Mouse (Mus musculus): ENCODE data around the gene Ephb2. TPM values are rescaled to one million over a fixed set of nuclear protein-coding genes. Genes with fewer than 3 reads are reported as not detected.
A peak's percentile ranks its signal among the peaks of the same experiment; 100 is the strongest.

Gene Ephb2
- polyA plus RNA-seq, 1 experiment from 2014 or later: 4.6 TPM

DNA sequence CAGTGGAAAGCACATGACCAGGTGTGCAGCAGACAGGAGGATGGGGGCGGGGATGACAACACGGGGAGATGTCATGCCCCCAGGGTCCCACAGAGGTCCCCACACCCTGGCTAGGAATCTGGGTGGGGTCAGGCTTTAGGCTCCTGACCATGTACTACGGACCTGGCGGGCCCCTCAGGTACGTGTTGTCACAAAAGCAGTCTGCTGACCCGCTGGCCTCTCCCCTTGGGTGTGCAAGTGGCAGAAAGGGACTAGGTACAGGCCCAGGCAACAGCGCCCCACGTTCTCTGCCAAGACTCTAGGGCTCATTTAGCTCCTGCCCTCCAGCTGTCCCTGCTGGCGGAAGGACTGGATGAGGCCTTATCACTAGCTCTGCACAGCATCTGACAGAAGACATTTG, 105.3 kb downstream of the Ephb2 start:
- TF ChIP-seq CTCF (IDR thresholded peaks at IDR 0.05; ENCODE audit: low read depth): no peak
- Histone ChIP-seq H3K4me1 (replicated peaks; ENCODE audit: insufficient read depth, low read length) (peaks cover 28% of the 10 kb centered on the region), H3K27ac (no peak overlapping the region), H3K36me3 (ENCODE audit: insufficient read depth, low read length) (no peaks in the 10 kb centered on the region), H3K4me3 (replicated peaks; ENCODE audit: low read depth, low read length) (no peak overlapping the region), H3K27me3 (ENCODE audit: insufficient read depth, low read length) (no peaks in the 10 kb centered on the region), H3K9me3 (replicated peaks; ENCODE audit: low read length) (no peaks in the 10 kb centered on the region), H3K9ac (ENCODE audit: low read depth, low read length) (no peak overlapping the region), H3K4me2 (ENCODE audit: low read length) (no peak overlapping the region)
- ATAC-seq (replicated peaks; ENCODE audit: low FRiP score, low read depth): no peak
- DNase-seq (ENCODE audit: low spot score): no peak
- WGBS: 77% methylated on average over 9 of the region's 9 CpGs

DNA sequence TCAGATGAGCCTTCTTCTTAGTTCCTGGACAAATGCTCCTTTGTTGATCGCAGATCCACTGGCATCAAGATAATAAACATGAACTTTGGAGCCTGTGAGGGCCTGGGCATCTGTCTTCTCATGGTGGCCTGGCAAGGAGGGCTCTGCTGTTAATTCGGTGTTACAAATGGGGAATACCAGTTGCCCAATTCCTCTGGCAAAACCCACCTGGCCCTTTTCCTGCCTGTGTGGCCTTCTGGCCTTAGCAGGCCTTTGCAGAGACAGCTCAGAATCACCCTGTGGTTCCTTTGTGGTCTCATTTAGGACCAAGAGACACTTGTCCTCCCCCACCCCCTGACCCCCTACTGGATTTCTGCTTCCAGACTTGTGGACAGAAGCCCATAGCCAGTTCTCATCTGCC, 106.2 kb downstream of the Ephb2 start:
- ATAC-seq (replicated peaks; ENCODE audit: low FRiP score, low read depth): no peak
- H3K4me1 ChIP-seq (replicated peaks; ENCODE audit: insufficient read depth, low read length): peaks cover 28% of the 10 kb centered on the region

DNA sequence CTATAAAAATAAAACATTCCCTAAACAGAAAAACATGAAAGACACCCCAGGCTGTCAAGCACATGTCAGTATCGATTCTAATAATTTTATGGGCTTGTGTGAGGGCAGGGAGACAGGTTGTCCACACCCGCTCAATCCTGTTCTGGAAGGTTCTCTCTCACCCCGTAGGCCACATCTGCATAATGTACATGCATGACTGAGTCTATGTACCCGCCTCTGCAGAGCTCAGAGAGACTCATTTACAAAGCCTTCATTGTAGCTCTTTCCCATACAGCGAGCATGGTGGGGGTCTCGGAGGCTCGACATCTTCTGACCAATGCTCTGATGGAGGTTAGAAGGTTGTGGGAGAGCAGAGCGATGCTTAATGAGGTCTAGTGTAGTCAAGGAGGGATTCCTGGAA, 108.8 kb downstream of the Ephb2 start:
- Histone ChIP-seq H3K9me3 (replicated peaks; ENCODE audit: low read length) (no peaks in the 10 kb centered on the region), H3K4me3 (replicated peaks; ENCODE audit: low read depth, low read length) (no peak overlapping the region), H3K4me1 (replicated peaks; ENCODE audit: insufficient read depth, low read length) (peaks cover 10% of the 10 kb centered on the region), H3K4me2 (ENCODE audit: low read length) (no peak overlapping the region), H3K36me3 (ENCODE audit: insufficient read depth, low read length) (no peaks in the 10 kb centered on the region), H3K9ac (ENCODE audit: low read depth, low read length) (no peak overlapping the region), H3K27me3 (ENCODE audit: insufficient read depth, low read length) (no peaks in the 10 kb centered on the region), H3K27ac (peak overlapping the region; percentile 70)
- 0 out of 2 replicates have a peak, but pooled peaks have one; percentile 63 for ATAC-seq (replicated peaks; ENCODE audit: low FRiP score, low read depth)
- 54% methylated on average over 8 of the region's 8 CpGs for WGBS
- peak; percentile 44 for DNase-seq (ENCODE audit: low spot score)
- TF ChIP-seq CTCF (IDR thresholded peaks at IDR 0.05; ENCODE audit: low read depth): no peak

More for the DNA sequence above, 106.2 kb downstream of the Ephb2 start:
- H3K27me3 ChIP-seq (ENCODE audit: insufficient read depth, low read length): no peaks in the 10 kb centered on the region
- no peaks in the 10 kb centered on the region for H3K36me3 ChIP-seq (ENCODE audit: insufficient read depth, low read length)
- no peak for TF ChIP-seq CTCF (IDR thresholded peaks at IDR 0.05; ENCODE audit: low read depth)
- no peak overlapping the region for H3K4me3 ChIP-seq (replicated peaks; ENCODE audit: low read depth, low read length)
- DNase-seq (ENCODE audit: low spot score): no peak
- no peak overlapping the region for H3K9ac ChIP-seq (ENCODE audit: low read depth, low read length)
- no peak overlapping the region for H3K4me2 ChIP-seq (ENCODE audit: low read length)
- 91% methylated on average over 2 of the region's 2 CpGs for WGBS
- no peaks in the 10 kb centered on the region for H3K9me3 ChIP-seq (replicated peaks; ENCODE audit: low read length)
- no peak overlapping the region for H3K27ac ChIP-seq

DNA sequence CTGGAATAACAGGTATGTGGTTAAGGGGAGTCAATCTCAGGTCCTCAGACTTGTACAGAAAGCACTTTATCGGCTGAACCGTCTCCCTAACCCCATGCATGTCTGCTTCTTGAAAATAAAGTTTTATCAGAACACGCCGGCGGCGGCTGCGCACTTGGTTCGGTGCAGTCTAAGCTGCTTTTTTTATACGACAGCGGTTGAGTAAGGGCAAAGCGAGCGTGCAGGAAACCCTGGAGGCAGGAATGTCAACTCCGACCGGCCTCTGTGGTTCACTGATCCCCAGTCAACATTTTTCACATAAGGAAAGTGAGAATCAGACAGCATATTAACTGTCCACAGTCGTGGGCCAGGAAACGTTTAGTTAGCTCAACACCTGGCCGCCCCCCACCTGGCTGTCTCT, 111.1 kb downstream of the Ephb2 start:
- Histone ChIP-seq H3K4me3 (replicated peaks; ENCODE audit: low read depth, low read length) (no peak overlapping the region), H3K27me3 (ENCODE audit: insufficient read depth, low read length) (no peaks in the 10 kb centered on the region), H3K4me2 (ENCODE audit: low read length) (peak overlapping the region; percentile 43), H3K4me1 (replicated peaks; ENCODE audit: insufficient read depth, low read length) (peaks cover 3% of the 10 kb centered on the region), H3K9me3 (replicated peaks; ENCODE audit: low read length) (no peaks in the 10 kb centered on the region), H3K9ac (ENCODE audit: low read depth, low read length) (no peak overlapping the region), H3K36me3 (ENCODE audit: insufficient read depth, low read length) (no peaks in the 10 kb centered on the region), H3K27ac (peak overlapping the region; percentile 75)
- ATAC-seq (replicated peaks; ENCODE audit: low FRiP score, low read depth) (peak; percentile 82), DNase-seq (ENCODE audit: low spot score) (peak; percentile 92)
- TF ChIP-seq CTCF (IDR thresholded peaks at IDR 0.05; ENCODE audit: low read depth): peak; percentile 72
- 26% methylated on average over 17 of the region's 17 CpGs for WGBS

DNA sequence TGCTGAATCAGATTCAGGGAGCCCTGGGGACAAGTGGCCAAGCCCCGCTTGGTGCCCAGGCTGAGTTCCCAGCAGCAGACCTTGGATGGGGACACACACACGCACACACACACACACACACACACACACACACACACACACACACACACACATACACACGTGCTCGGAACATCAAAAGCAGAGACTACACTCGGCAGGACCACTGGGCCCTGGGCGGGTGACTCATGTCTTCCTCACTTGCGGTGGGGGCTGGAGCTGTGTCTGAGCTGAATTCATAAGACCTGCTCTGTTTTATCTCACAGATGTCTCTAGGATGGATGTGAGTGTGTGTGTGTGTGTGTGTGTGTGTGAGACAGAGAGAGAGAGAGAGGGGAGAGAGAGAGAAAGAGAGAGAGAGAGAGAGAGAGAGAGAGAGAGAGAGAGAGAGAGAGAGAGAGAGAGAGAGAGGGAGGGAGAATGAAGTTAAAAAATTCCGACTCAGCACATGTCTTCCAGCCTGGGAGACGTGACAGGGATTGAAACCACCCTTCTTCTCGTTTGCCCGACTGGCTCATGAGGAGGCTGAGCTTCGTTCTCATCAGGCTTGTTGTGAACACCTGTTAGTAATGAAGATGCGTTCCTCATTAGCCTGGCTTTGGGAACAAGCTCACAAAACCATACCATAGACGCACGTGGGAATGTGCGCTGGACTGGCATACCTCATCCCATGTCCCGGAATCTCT, 113.3 kb downstream of the Ephb2 start:
- Histone ChIP-seq H3K4me1 (replicated peaks; ENCODE audit: insufficient read depth, low read length) (peaks cover 3% of the 10 kb centered on the region), H3K27me3 (ENCODE audit: insufficient read depth, low read length) (no peaks in the 10 kb centered on the region), H3K4me2 (ENCODE audit: low read length) (no peak overlapping the region), H3K9ac (ENCODE audit: low read depth, low read length) (no peak overlapping the region), H3K4me3 (replicated peaks; ENCODE audit: low read depth, low read length) (no peak overlapping the region), H3K27ac (no peak overlapping the region), H3K9me3 (replicated peaks; ENCODE audit: low read length) (no peaks in the 10 kb centered on the region), H3K36me3 (ENCODE audit: insufficient read depth, low read length) (no peaks in the 10 kb centered on the region)
- WGBS: 63% methylated on average over 17 of the region's 17 CpGs
- DNase-seq (ENCODE audit: low spot score) (no peak), ATAC-seq (replicated peaks; ENCODE audit: low FRiP score, low read depth) (no peak)
- TF ChIP-seq CTCF (IDR thresholded peaks at IDR 0.05; ENCODE audit: low read depth): no peak

DNA sequence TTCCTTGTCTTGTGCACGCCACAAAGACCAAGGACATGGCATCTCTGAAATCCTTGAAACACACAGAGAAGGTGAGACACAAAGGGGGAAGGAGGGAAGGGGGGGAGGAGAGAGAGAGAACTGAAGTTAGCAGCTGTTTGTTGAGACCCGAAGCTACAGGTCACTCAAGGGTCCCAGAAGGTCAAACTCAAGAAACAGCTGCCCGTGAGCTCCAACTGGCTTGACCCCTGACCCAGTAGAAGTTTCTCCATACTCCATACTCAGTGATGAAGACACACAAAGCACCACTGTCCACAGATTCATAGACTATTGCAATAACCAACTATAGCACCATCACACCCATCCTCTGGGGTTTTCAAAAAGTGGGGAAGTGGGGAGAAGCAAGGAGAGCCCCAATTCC, 113.9 kb downstream of the Ephb2 start:
- no peaks in the 10 kb centered on the region for H3K9me3 ChIP-seq (replicated peaks; ENCODE audit: low read length)
- ATAC-seq (replicated peaks; ENCODE audit: low FRiP score, low read depth): no peak
- no peak overlapping the region for H3K27ac ChIP-seq
- no peaks in the 10 kb centered on the region for H3K36me3 ChIP-seq (ENCODE audit: insufficient read depth, low read length)
- DNase-seq (ENCODE audit: low spot score): no peak
- WGBS: 68% methylated on average over 3 of the region's 3 CpGs
- H3K4me3 ChIP-seq (replicated peaks; ENCODE audit: low read depth, low read length): no peak overlapping the region
- no peak overlapping the region for H3K4me2 ChIP-seq (ENCODE audit: low read length)
- TF ChIP-seq CTCF (IDR thresholded peaks at IDR 0.05; ENCODE audit: low read depth): no peak
- H3K27me3 ChIP-seq (ENCODE audit: insufficient read depth, low read length): no peaks in the 10 kb centered on the region
- H3K4me1 ChIP-seq (replicated peaks; ENCODE audit: insufficient read depth, low read length): peaks cover under 1% of the 10 kb centered on the region
- H3K9ac ChIP-seq (ENCODE audit: low read depth, low read length): no peak overlapping the region

DNA sequence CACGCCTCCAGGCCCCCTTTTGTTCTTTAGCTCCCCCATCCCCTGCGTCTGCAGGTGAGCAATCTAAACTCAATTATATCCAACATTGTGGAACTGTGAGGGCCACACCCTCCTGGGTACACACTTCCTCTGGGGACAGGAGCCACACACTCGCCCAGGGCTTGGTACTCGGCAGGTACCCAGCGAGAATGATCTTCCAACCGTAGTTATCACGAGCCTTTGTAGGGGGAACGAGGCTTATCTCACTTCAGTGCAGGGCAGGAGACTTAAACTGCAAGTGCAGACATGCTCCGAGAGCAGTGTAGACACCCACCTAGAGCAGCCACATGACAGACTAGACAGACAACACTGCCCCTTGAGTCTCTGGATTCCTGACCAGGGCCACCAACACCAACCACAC, 115.8 kb downstream of the Ephb2 start:
- ATAC-seq (replicated peaks; ENCODE audit: low FRiP score, low read depth) (no peak), DNase-seq (ENCODE audit: low spot score) (no peak)
- no peaks in the 10 kb centered on the region for H3K27me3 ChIP-seq (ENCODE audit: insufficient read depth, low read length)
- no peak overlapping the region for H3K27ac ChIP-seq
- H3K4me3 ChIP-seq (replicated peaks; ENCODE audit: low read depth, low read length): no peak overlapping the region
- no peaks in the 10 kb centered on the region for H3K36me3 ChIP-seq (ENCODE audit: insufficient read depth, low read length)
- no peak overlapping the region for H3K9ac ChIP-seq (ENCODE audit: low read depth, low read length)
- no peaks in the 10 kb centered on the region for H3K4me1 ChIP-seq (replicated peaks; ENCODE audit: insufficient read depth, low read length)
- H3K4me2 ChIP-seq (ENCODE audit: low read length): no peak overlapping the region
- H3K9me3 ChIP-seq (replicated peaks; ENCODE audit: low read length): no peaks in the 10 kb centered on the region
- no peak for TF ChIP-seq CTCF (IDR thresholded peaks at IDR 0.05; ENCODE audit: low read depth)
- 80% methylated on average over 9 of the region's 9 CpGs for WGBS

Measured in kidney, postnatal 0 days (tissue).